Mouse (Mus musculus) right cerebral cortex, postnatal 25 days (tissue): Measurements from ENCODE around the gene Sgms2.

Experiments used
- DNase-seq: peaks from one replicate; pipeline ENCODE4 v3.0.0; 2022

Sgms2 gene

GRCm38 (mm10) chr3:131491361-131491925 is at the start of gene Sgms2:
TSS of gene Sgms2 (minus strand) at chr3:131491411.
- no peak for DNase-seq

- DNase-seq = no peak
Observed at GRCm38 (mm10) chr3:131525229-131525628, 34.0 kb upstream of the Sgms2 start.

GRCm38 (mm10) chr3:131524779-131525178 is 33.6 kb upstream of the Sgms2 start:
- DNase-seq = peak; percentile 13

- no peak for DNase-seq
Observed at GRCm38 (mm10) chr3:131524210-131524609, 33.0 kb upstream of the Sgms2 start.

- no peak for DNase-seq
Observed at GRCm38 (mm10) chr3:131523749-131524148, 32.5 kb upstream of the Sgms2 start.

- no peak for DNase-seq
Observed at GRCm38 (mm10) chr3:131522243-131522642, 31.0 kb upstream of the Sgms2 start.

GRCm38 (mm10) chr3:131521206-131521605 is 30.0 kb upstream of the Sgms2 start:
- no peak for DNase-seq

- DNase-seq = no peak
Observed at GRCm38 (mm10) chr3:131517756-131518155, 26.5 kb upstream of the Sgms2 start.

GRCm38 (mm10) chr3:131516332-131516999 is 25.3 kb upstream of the Sgms2 start:
- DNase-seq = no peak

- no peak for DNase-seq
Observed at GRCm38 (mm10) chr3:131511616-131512015, 20.4 kb upstream of the Sgms2 start.

- no peak for DNase-seq
Observed at GRCm38 (mm10) chr3:131508024-131508423, 16.8 kb upstream of the Sgms2 start.

GRCm38 (mm10) chr3:131504595-131505223 is 13.5 kb upstream of the Sgms2 start:
- DNase-seq = no peak

- no peak for DNase-seq
Observed at GRCm38 (mm10) chr3:131501677-131502370, 10.6 kb upstream of the Sgms2 start.

GRCm38 (mm10) chr3:131499651-131500050 is 8.4 kb upstream of the Sgms2 start:
- no peak for DNase-seq

GRCm38 (mm10) chr3:131496506-131497122 is 5.4 kb upstream of the Sgms2 start:
- no peak for DNase-seq

GRCm38 (mm10) chr3:131495076-131495475 is 3.9 kb upstream of the Sgms2 start:
- no peak for DNase-seq

GRCm38 (mm10) chr3:131493194-131493593 is 2.0 kb upstream of the Sgms2 start:
- no peak for DNase-seq

GRCm38 (mm10) chr3:131491980-131492379 is 769 bp upstream of the Sgms2 start:
- no peak for DNase-seq

- DNase-seq = peak; percentile 54
Observed at GRCm38 (mm10) chr3:131490143-131490908, 885 bp downstream of the Sgms2 start.

- DNase-seq = no peak
Observed at GRCm38 (mm10) chr3:131489657-131490142, 1.5 kb downstream of the Sgms2 start.

- no peak for DNase-seq
Observed at GRCm38 (mm10) chr3:131488969-131489368, 2.2 kb downstream of the Sgms2 start.

- DNase-seq = no peak
Observed at GRCm38 (mm10) chr3:131488403-131488802, 2.8 kb downstream of the Sgms2 start.
